Mouse (Mus musculus) kidney, embryonic 15.5 days (tissue): ENCODE results near the gene Tmc5. TPM values are rescaled to one million over a fixed set of nuclear protein-coding genes. Genes with fewer than 3 reads are reported as not detected.

Experiments used
- ATAC-seq: fragments of 200-750 bp; cut with Nextera tagmentation; replicated peaks from 2 replicates; pipeline ENCODE4 v1.8.0; 2017; ENCODE audit warnings: moderate TSS enrichment; ENCODE audit not compliant: low FRiP score
- H3K27ac ChIP-seq: fragments of 300-500 bp; sonication (generic); 2 replicates; pipeline ENCODE4 v1.5.1; 2015; ENCODE audit warnings: mild to moderate bottlenecking, inconsistent platforms
- H3K27me3 ChIP-seq: fragments of 300-500 bp; sonication (generic); 2 replicates; pipeline ENCODE4 v1.6.1; 2015; ENCODE audit warnings: inconsistent platforms
- H3K36me3 ChIP-seq: fragments of 300-500 bp; sonication (generic); 2 replicates; pipeline ENCODE4 v1.6.1; 2015; ENCODE audit warnings: inconsistent platforms
- H3K4me1 ChIP-seq: fragments of 300-500 bp; sonication (generic); 2 replicates; pipeline ENCODE4 v1.6.1; 2015; ENCODE audit warnings: inconsistent platforms
- H3K4me2 ChIP-seq: fragments of 300-500 bp; sonication (generic); 2 replicates; pipeline ENCODE4 v1.6.1; 2015; ENCODE audit warnings: moderate library complexity, mild to moderate bottlenecking, inconsistent platforms
- H3K4me3 ChIP-seq: fragments of 300-500 bp; sonication (generic); replicated peaks from 2 replicates; pipeline ENCODE4 v1.5.1; 2015; ENCODE audit warnings: mild to moderate bottlenecking, inconsistent platforms
- H3K9ac ChIP-seq: fragments of 300-500 bp; sonication (generic); 2 replicates; pipeline ENCODE4 v1.6.1; 2015; ENCODE audit warnings: mild to moderate bottlenecking, inconsistent platforms
- H3K9me3 ChIP-seq: fragments of 300-500 bp; sonication (generic); replicated peaks from 2 replicates; pipeline ENCODE4 v1.6.1; 2016; ENCODE audit warnings: inconsistent platforms
- WGBS: fragments of 180-500 bp; shearing (Covaris S2); methylation state at CpG from one replicate; pipeline ENCODE4 v1.1.7; 2015; ENCODE audit warnings: mixed read lengths; 5-methylcytosine and 5-hydroxymethylcytosine counted together
- polyA plus RNA-seq: library from polyadenylated mRNA; unstranded; fragments of >200 nt; fragmentation: Nextera tagmentation; extraction: Ambion mirVana; gene quantifications from 2 replicates; pipeline ENCODE4 v1.2.1, GENCODE M21; 2015

Tmc5 gene
- polyA plus RNA-seq, 1 experiment from 2014 or later = 0.13 TPM

DNA sequence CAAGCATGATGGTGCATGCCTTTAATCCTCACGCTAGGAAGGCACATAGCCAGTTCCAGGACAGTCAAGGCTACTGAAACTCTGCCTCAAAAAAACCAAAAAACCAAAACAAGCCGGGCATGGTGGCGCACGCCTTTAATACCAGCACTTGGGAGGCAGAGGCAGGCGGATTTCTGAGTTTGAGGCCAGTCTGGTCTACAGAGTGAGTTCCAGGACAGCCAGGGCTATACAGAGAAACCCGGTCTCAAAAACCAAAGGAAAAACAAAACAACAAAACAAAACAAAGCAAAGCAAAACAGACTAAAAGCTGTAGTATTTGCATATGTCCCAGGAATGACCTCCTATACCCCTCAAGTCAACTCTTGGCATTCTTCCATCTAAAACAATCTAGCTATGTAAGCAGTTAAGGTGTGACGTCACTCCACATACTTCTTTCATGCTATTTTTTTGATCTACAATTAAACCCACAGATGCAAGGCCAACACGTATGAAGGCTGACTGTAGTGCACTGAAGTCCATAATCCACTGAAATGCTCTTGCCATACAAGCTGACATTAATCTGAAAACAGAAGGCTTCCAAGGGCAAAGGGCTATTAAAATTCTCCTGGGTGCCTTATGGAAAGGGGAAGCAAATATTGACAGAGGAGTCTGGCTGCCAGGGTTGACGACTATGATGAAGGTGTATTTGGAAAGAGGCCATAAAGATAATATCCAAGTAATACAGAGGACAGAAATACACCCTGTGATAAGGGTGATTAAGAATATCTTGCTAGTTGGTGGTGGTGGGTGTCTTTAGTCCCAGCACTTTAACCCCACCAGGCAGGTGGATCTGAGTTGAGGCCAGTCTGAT lies 107.1 kb downstream of the Tmc5 start:
- H3K4me2 ChIP-seq = peak overlapping the region; percentile 79
- WGBS = 72% methylated on average over 9 of the region's 9 CpGs
- no peaks in the 10 kb centered on the region for H3K27me3 ChIP-seq
- H3K9me3 ChIP-seq = no peaks in the 10 kb centered on the region
- H3K36me3 ChIP-seq = peaks cover 10% of the 10 kb centered on the region; the same call in 1 of the 2 replicates
- ATAC-seq = no peak
- H3K4me1 ChIP-seq = peaks cover 24% of the 10 kb centered on the region
- no peak overlapping the region for H3K9ac ChIP-seq
- peak overlapping the region; percentile 61 for H3K4me3 ChIP-seq
- no peak overlapping the region for H3K27ac ChIP-seq

DNA sequence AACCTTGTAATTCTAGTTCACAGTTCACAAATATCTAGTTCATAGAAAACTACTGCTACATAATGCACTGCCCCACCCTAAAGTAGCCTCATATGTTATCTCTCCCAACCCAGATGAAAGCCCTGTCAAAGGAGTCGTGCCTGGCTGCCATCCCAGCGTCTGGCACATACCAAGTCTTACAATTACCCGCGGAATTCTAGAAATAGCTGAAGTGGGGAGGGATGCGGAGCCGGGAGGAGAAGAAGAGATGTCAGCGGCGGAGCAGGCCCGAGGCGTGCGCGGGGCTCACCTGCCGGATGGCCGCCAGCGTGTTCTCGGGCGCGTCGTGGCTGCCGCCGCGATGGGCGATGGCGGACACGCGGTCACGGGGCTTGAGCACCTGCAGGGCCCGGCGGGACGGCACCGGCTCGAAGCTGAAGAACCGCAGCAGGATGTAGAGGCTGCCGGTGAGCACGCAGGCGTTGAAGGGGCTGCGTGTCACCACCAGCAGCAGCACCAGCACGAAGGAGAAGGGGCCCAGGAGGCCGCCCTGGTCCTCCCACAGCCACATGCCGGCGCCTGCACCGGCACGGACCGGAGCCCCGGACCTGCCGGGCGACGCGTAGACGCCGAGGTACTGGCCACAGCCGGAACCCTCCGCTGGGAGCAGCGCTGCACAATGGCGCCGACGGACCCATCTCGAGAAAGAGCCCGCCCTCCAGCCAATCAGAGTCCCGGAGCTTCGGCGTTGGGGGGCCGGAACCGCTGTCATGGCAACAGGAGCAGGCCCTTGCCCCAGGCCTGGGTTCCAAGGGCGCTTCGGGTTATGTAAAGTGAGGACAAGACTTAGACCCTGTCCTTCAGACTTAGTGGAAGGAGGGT lies 108.2 kb downstream of the Tmc5 start, which contains the start of gene Gde1:
Gene Gde1 (minus strand): TSS at position 678 of the 861 bp plus-strand sequence.
- H3K27ac ChIP-seq = peak within 1 kb of the TSS; percentile 82
- no peaks in the 10 kb centered on the region for H3K9me3 ChIP-seq
- peak; percentile 96 for ATAC-seq
- H3K4me3 ChIP-seq = peak within 1 kb of the TSS; percentile 61
- H3K9ac ChIP-seq = peak within 1 kb of the TSS; percentile 67
- peaks cover 10% of the 10 kb centered on the region; the same call in 1 of the 2 replicates for H3K36me3 ChIP-seq
- under 1% methylated on average over 66 of the region's 66 CpGs for WGBS
- peaks cover 24% of the 10 kb centered on the region for H3K4me1 ChIP-seq
- H3K27me3 ChIP-seq = no peaks in the 10 kb centered on the region
- peak within 1 kb of the TSS; percentile 79 for H3K4me2 ChIP-seq

DNA sequence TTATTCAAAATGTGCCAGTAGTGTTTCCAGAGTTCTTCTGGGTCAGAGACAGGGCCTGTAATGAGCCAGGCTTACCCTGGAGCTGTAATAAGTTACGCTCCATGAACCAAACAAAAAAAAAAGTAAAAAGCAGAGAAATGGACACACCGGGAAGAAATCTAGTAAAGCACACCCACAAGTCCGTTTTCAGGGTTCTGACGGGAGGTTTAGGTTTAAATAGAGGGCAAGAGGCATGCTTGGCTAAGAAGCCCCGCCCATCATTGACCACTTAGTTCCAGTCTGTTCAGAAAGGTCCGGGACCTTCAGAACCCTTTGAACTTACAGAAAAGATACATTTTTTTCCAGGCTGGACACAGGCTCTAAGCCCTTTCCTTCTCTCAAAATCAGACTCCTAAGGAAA lies 109.0 kb downstream of the Tmc5 start:
- Histone ChIP-seq H3K4me1 (peaks cover 24% of the 10 kb centered on the region), H3K9me3 (no peaks in the 10 kb centered on the region), H3K9ac (no peak overlapping the region), H3K4me3 (peak overlapping the region; percentile 61), H3K27me3 (no peaks in the 10 kb centered on the region), H3K36me3 (peaks cover 9% of the 10 kb centered on the region; the same call in 1 of the 2 replicates), H3K4me2 (peak overlapping the region; percentile 79), H3K27ac (peak overlapping the region; percentile 82)
- ATAC-seq = no peak; the same call in 1 of the 2 replicates
- WGBS = 28% methylated on average over 6 of the region's 6 CpGs

DNA sequence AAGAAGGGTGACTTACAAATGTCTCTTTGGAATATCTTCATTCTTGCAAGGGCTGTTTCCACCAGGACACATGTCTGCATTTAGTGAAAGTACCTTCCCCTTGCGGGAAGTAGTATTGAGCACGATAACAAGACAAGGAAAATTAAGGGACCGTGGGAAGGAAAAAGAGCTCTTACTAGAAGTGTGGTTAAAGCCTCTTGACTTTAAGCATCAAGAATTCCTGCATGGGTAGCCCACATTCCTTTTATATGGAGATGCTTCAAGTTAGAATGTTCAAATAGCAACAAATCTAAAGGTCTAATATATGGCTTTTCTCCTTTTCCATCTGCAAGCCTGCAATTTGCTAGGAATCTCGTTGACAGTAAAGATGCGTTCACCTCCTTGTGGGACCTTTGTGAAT lies 109.4 kb downstream of the Tmc5 start:
- Histone ChIP-seq H3K27me3 (no peaks in the 10 kb centered on the region), H3K4me3 (no peak overlapping the region), H3K9me3 (no peaks in the 10 kb centered on the region), H3K36me3 (peaks cover 8% of the 10 kb centered on the region; the same call in 1 of the 2 replicates), H3K4me1 (peaks cover 24% of the 10 kb centered on the region), H3K27ac (peak overlapping the region; percentile 82), H3K4me2 (no peak overlapping the region; the same call in 1 of the 2 replicates), H3K9ac (no peak overlapping the region)
- WGBS = 87% methylated on average over 5 of the region's 5 CpGs
- no peak for ATAC-seq

DNA sequence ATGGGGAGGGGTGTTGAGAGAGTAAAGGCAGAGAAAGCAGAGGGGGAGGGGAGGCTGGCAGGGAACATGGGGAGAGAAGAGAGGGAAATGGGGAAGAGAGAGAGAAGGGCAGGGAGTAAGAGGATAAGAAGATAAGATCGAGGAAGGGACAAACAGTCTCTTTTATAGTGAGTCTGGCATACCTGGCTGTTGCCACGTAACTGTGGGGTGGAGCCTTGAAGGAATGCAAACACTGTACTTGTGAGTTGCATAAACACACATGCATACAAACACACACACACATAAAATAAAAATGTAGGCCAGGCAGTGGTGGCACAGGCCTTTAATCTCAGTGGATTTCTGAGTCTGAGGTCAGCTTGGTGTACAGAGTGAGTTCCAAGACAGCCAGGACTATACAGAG lies 110.1 kb downstream of the Tmc5 start:
- 75% methylated on average over 2 of the region's 2 CpGs for WGBS
- Histone ChIP-seq H3K27ac (no peak overlapping the region), H3K4me3 (no peak overlapping the region), H3K9ac (no peak overlapping the region), H3K9me3 (no peaks in the 10 kb centered on the region), H3K4me2 (no peak overlapping the region), H3K27me3 (no peaks in the 10 kb centered on the region), H3K4me1 (peaks cover 24% of the 10 kb centered on the region), H3K36me3 (peaks cover 4% of the 10 kb centered on the region; the same call in 1 of the 2 replicates)
- ATAC-seq = no peak

- H3K27me3 ChIP-seq = no peaks in the 10 kb centered on the region
- H3K36me3 ChIP-seq = no peaks in the 10 kb centered on the region; the same call in 1 of the 2 replicates
- H3K9me3 ChIP-seq = no peaks in the 10 kb centered on the region
- H3K4me3 ChIP-seq = no peak overlapping the region
- no peak overlapping the region for H3K4me2 ChIP-seq
- WGBS = 77% methylated on average over 4 of the region's 4 CpGs
- no peak overlapping the region for H3K9ac ChIP-seq
- peaks cover 26% of the 10 kb centered on the region for H3K4me1 ChIP-seq
- no peak for ATAC-seq
- H3K27ac ChIP-seq = no peak overlapping the region
These were observed 110.9 kb downstream of the Tmc5 start for GRCm38 (mm10) chr7:118708002-118708401.

- Histone ChIP-seq H3K4me3 (no peak overlapping the region), H3K4me1 (peaks cover 14% of the 10 kb centered on the region), H3K9me3 (no peaks in the 10 kb centered on the region), H3K4me2 (no peak overlapping the region), H3K27ac (no peak overlapping the region), H3K27me3 (no peaks in the 10 kb centered on the region), H3K36me3 (peaks cover 9% of the 10 kb centered on the region), H3K9ac (no peak overlapping the region)
- 78% methylated on average over 5 of the region's 5 CpGs for WGBS
- ATAC-seq = no peak
These were observed 113.7 kb downstream of the Tmc5 start for GRCm38 (mm10) chr7:118710776-118711175.

- Histone ChIP-seq H3K4me1 (peaks cover 9% of the 10 kb centered on the region), H3K36me3 (peaks cover 17% of the 10 kb centered on the region), H3K27ac (peak within 1 kb of the TSS; percentile 60; the same call in 1 of the 2 replicates), H3K9me3 (no peaks in the 10 kb centered on the region), H3K4me2 (peak within 1 kb of the TSS; percentile 74), H3K9ac (peak within 1 kb of the TSS; percentile 64), H3K27me3 (no peaks in the 10 kb centered on the region), H3K4me3 (peak within 1 kb of the TSS; percentile 92)
- WGBS = 1% methylated on average over 48 of the region's 48 CpGs
- peak; percentile 98 for ATAC-seq
These were observed 115.4 kb downstream of the Tmc5 start, which contains the start of gene Ccp110 for GRCm38 (mm10) chr7:118712228-118713173. TSS of gene Ccp110 (plus strand) at chr7:118712552.

GRCm38 (mm10) chr7:118714873-118715272 lies 117.8 kb downstream of the Tmc5 start:
- 95% methylated on average over 1 of the region's 1 CpGs for WGBS

GRCm38 (mm10) chr7:118718066-118718465 lies 121.0 kb downstream of the Tmc5 start:
- 92% methylated on average over 4 of the region's 4 CpGs for WGBS
- no peak overlapping the region for H3K9ac ChIP-seq
- no peaks in the 10 kb centered on the region for H3K9me3 ChIP-seq
- no peaks in the 10 kb centered on the region for H3K27me3 ChIP-seq
- H3K36me3 ChIP-seq = peaks cover 58% of the 10 kb centered on the region
- no peak overlapping the region for H3K4me3 ChIP-seq
- ATAC-seq = no peak
- no peak overlapping the region for H3K4me2 ChIP-seq
- H3K27ac ChIP-seq = no peak overlapping the region
- peaks cover 6% of the 10 kb centered on the region for H3K4me1 ChIP-seq

More at GRCm38 (mm10) chr7:118714873-118715272, 117.8 kb downstream of the Tmc5 start:
- H3K9ac ChIP-seq = no peak overlapping the region
- H3K4me2 ChIP-seq = no peak overlapping the region
- peaks cover 36% of the 10 kb centered on the region for H3K36me3 ChIP-seq
- no peaks in the 10 kb centered on the region for H3K9me3 ChIP-seq
- no peak overlapping the region for H3K4me3 ChIP-seq
- no peaks in the 10 kb centered on the region for H3K27me3 ChIP-seq
- H3K27ac ChIP-seq = no peak overlapping the region
- ATAC-seq = no peak
- H3K4me1 ChIP-seq = peaks cover 9% of the 10 kb centered on the region

GRCm38 (mm10) chr7:118723927-118724326 lies 126.8 kb downstream of the Tmc5 start:
- H3K9me3 ChIP-seq = no peaks in the 10 kb centered on the region
- H3K9ac ChIP-seq = no peak overlapping the region
- no peaks in the 10 kb centered on the region for H3K27me3 ChIP-seq
- H3K4me1 ChIP-seq = no peaks in the 10 kb centered on the region
- no peak for ATAC-seq
- H3K27ac ChIP-seq = no peak overlapping the region
- H3K36me3 ChIP-seq = peaks cover 80% of the 10 kb centered on the region
- 93% methylated on average over 9 of the region's 9 CpGs for WGBS
- no peak overlapping the region for H3K4me3 ChIP-seq
- no peak overlapping the region for H3K4me2 ChIP-seq
